Mouse (Mus musculus): Measurements from ENCODE around the gene Cacna1c. TPM values are rescaled to one million over a fixed set of nuclear protein-coding genes. Genes with fewer than 3 reads are reported as not detected.

Gene Cacna1c
- total and polyA plus RNA-seq, 2 experiments from 2014 or later, result 4.2 to 43.3 TPM

- no peak overlapping the region for H3K4me3 ChIP-seq (ENCODE audit: low read depth, low read length)
- no peak for ATAC-seq
- 94% methylated on average over 1 of the region's 1 CpGs for WGBS
- no peak for DNase-seq
- H3K27me3 ChIP-seq (ENCODE audit: insufficient read depth, low read length), result no peaks in the 10 kb centered on the region
- no peak for TF ChIP-seq CTCF (IDR thresholded peaks at IDR 0.05; ENCODE audit: low read depth)
- H3K36me3 ChIP-seq (ENCODE audit: insufficient read depth), result no peaks in the 10 kb centered on the region
- no peak overlapping the region for H3K27ac ChIP-seq (ENCODE audit: low read depth, low read length)
- no peaks in the 10 kb centered on the region for H3K9me3 ChIP-seq (ENCODE audit: low read length)
- no peak overlapping the region for H3K4me2 ChIP-seq (ENCODE audit: low read depth)
- H3K9ac ChIP-seq, result no peak overlapping the region
- no peaks in the 10 kb centered on the region for H3K4me1 ChIP-seq (ENCODE audit: insufficient read depth)
Observed at GRCm38 (mm10) chr6:119128076-119128475, 68.1 kb downstream of the Cacna1c start.

GRCm38 (mm10) chr6:119126991-119127390 lies 69.2 kb downstream of the Cacna1c start:
- Histone ChIP-seq H3K4me3 (ENCODE audit: low read depth, low read length) (no peak overlapping the region), H3K27me3 (ENCODE audit: insufficient read depth, low read length) (no peaks in the 10 kb centered on the region), H3K9ac (no peak overlapping the region), H3K4me1 (ENCODE audit: insufficient read depth) (no peaks in the 10 kb centered on the region), H3K27ac (ENCODE audit: low read depth, low read length) (no peak overlapping the region), H3K36me3 (ENCODE audit: insufficient read depth) (no peaks in the 10 kb centered on the region), H3K9me3 (ENCODE audit: low read length) (no peaks in the 10 kb centered on the region), H3K4me2 (ENCODE audit: low read depth) (no peak overlapping the region)
- no peak for TF ChIP-seq CTCF (IDR thresholded peaks at IDR 0.05; ENCODE audit: low read depth)
- 84% methylated on average over 3 of the region's 3 CpGs for WGBS
- no peak for DNase-seq
- no peak for ATAC-seq

DNA sequence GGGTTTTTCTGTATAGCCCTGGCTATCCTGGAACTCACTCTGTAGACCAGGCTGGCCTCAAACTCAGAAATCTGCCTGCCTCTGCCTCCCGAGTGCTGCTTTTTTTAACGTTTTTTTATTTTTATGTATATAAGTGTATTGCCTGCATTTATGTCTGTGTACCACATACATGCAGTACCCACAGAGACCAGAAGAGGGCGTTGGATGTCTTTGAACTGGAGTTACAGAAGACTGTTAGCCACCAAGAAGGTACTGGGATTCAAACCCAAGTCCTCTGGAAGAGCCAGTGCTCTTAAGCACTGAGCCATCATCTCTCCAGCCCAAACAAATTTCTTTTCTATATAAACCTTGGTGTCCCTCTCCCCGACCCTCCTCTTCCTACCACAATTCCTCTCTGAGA lies 77.8 kb downstream of the Cacna1c start:
- WGBS, result 62% methylated on average over 4 of the region's 4 CpGs

DNA sequence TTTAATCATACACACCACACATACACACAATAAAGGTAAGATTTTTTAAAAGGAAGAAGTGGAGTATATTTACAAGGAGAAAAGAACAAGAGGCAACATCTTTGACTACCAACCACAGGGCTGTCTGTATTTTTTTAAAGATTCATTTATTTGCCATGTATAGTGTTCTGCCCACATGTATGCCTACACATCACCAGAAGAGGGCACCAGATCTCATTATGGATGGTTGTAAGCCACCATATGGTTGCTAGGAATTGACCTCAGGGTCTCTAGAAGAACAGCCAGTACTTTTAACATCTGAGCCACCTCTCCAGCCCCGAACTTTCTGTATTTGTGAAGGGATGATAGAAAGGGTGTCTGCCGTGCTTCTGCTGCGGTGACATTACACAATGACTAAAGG lies 79.9 kb downstream of the Cacna1c start:
- Histone ChIP-seq H3K9me3 (ENCODE audit: low read length) (no peaks in the 10 kb centered on the region), H3K4me3 (ENCODE audit: low read depth, low read length) (no peak overlapping the region), H3K27ac (ENCODE audit: low read depth, low read length) (no peak overlapping the region), H3K36me3 (ENCODE audit: insufficient read depth) (no peaks in the 10 kb centered on the region), H3K9ac (no peak overlapping the region), H3K27me3 (ENCODE audit: insufficient read depth, low read length) (no peaks in the 10 kb centered on the region), H3K4me2 (ENCODE audit: low read depth) (no peak overlapping the region), H3K4me1 (ENCODE audit: insufficient read depth) (no peaks in the 10 kb centered on the region)
- DNase-seq (no peak), ATAC-seq (no peak)
- TF ChIP-seq CTCF (IDR thresholded peaks at IDR 0.05; ENCODE audit: low read depth), result peak; percentile 19; the same call in 1 of the 2 replicates
- 88% methylated on average over 3 of the region's 3 CpGs for WGBS

More for the DNA sequence above, 77.8 kb downstream of the Cacna1c start:
- no peak overlapping the region for H3K4me3 ChIP-seq (ENCODE audit: low read depth, low read length)
- TF ChIP-seq CTCF (IDR thresholded peaks at IDR 0.05; ENCODE audit: low read depth), result 0 out of 2 replicates have a peak, but pooled peaks have one; percentile 2
- no peaks in the 10 kb centered on the region for H3K27me3 ChIP-seq (ENCODE audit: insufficient read depth, low read length)
- no peak for ATAC-seq
- H3K36me3 ChIP-seq (ENCODE audit: insufficient read depth), result no peaks in the 10 kb centered on the region
- H3K27ac ChIP-seq (ENCODE audit: low read depth, low read length), result no peak overlapping the region
- H3K9me3 ChIP-seq (ENCODE audit: low read length), result no peaks in the 10 kb centered on the region
- DNase-seq, result no peak
- no peak overlapping the region for H3K9ac ChIP-seq
- H3K4me2 ChIP-seq (ENCODE audit: low read depth), result no peak overlapping the region
- H3K4me1 ChIP-seq (ENCODE audit: insufficient read depth), result no peaks in the 10 kb centered on the region

- DNase-seq, result no peak
- 89% methylated on average over 4 of the region's 4 CpGs for WGBS
- no peaks in the 10 kb centered on the region for H3K9me3 ChIP-seq (ENCODE audit: low read length)
- H3K9ac ChIP-seq, result no peak overlapping the region
- H3K36me3 ChIP-seq (ENCODE audit: insufficient read depth), result no peaks in the 10 kb centered on the region
- no peak overlapping the region for H3K4me2 ChIP-seq (ENCODE audit: low read depth)
- H3K4me1 ChIP-seq (ENCODE audit: insufficient read depth), result no peaks in the 10 kb centered on the region; the same call in 1 of the 2 replicates
- no peak for TF ChIP-seq CTCF (IDR thresholded peaks at IDR 0.05; ENCODE audit: low read depth)
- no peak overlapping the region for H3K27ac ChIP-seq (ENCODE audit: low read depth, low read length)
- H3K4me3 ChIP-seq (ENCODE audit: low read depth, low read length), result no peak overlapping the region
- ATAC-seq, result no peak
- H3K27me3 ChIP-seq (ENCODE audit: insufficient read depth, low read length), result no peaks in the 10 kb centered on the region
Observed at GRCm38 (mm10) chr6:119113362-119113761, 82.9 kb downstream of the Cacna1c start.

DNA sequence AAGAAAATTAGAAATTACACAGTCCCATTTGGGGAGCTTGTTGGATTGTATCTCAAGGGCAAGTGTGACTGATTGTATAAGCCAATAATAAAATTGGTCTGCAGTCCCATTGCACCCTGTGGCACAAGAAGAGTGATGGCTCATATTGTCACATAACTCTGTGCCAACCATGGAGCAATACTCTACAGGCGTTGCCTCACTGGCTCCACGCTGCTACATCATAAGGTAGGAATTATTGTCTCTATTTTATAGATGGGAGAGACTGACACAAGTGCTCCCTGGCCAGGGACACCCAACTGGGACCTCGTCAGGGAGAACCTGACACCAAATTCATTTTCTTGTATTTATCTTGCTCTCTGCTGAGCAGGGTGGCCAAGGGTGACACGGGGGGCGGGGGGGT lies 85.8 kb downstream of the Cacna1c start:
- Histone ChIP-seq H3K4me2 (ENCODE audit: low read depth) (no peak overlapping the region), H3K36me3 (ENCODE audit: insufficient read depth) (no peaks in the 10 kb centered on the region), H3K27ac (ENCODE audit: low read depth, low read length) (no peak overlapping the region), H3K4me1 (ENCODE audit: insufficient read depth) (peaks cover 14% of the 10 kb centered on the region), H3K9me3 (ENCODE audit: low read length) (no peaks in the 10 kb centered on the region), H3K4me3 (ENCODE audit: low read depth, low read length) (no peak overlapping the region), H3K27me3 (ENCODE audit: insufficient read depth, low read length) (no peaks in the 10 kb centered on the region), H3K9ac (no peak overlapping the region)
- no peak for ATAC-seq
- no peak for TF ChIP-seq CTCF (IDR thresholded peaks at IDR 0.05; ENCODE audit: low read depth)
- DNase-seq, result no peak
- 88% methylated on average over 5 of the region's 5 CpGs for WGBS

DNA sequence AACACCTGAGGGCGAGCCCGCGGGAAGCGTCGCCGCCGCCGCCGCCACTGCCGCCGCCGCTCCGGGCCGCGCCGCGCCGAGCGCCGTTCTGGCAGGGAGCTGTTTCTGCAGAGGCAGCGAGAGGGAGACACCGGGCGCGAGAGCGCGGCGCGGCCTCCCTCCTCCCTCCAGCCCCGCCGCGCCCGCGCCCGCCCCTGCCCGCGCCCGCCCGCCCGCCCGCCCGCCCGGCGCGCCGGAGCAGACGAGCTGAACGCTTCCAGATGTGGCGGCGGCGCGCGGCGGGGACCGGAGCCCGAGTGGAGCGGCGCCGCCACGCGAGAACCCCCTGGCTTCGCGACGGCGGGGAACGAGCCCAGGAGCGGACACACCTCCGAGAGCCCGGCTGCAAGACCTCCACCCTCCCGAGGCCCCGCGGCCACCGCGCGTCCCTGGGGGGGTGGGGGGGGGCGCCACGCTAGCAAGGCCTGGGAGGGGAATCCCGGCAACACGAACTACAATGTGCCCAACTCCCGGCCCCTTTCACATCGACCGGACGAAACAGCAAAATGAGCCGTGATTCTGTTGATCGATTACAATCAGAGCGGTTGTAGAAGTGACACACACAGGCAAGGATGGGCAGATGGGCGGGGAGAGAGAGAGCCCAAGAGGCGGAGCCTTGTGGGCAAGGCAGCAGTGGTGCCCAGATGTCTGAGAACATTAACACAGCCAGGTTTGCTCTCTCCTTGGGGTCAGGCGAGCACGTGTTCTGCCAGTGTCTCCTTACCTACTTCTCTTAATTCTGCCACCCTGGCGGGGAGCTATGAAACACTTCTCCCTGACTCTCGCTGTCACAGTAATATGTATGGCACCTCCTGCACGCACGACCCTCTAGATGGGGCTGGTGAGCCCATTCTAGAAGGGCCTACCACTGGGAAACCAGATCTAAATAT lies 87.5 kb downstream of the Cacna1c start:
- peak overlapping the region; percentile 81 for H3K4me2 ChIP-seq (ENCODE audit: low read depth)
- TF ChIP-seq CTCF (IDR thresholded peaks at IDR 0.05; ENCODE audit: low read depth), result peak; percentile 86
- DNase-seq, result peak; percentile 91
- peak overlapping the region; percentile 76 for H3K4me3 ChIP-seq (ENCODE audit: low read depth, low read length)
- H3K9me3 ChIP-seq (ENCODE audit: low read length), result no peaks in the 10 kb centered on the region
- no peaks in the 10 kb centered on the region for H3K36me3 ChIP-seq (ENCODE audit: insufficient read depth)
- H3K4me1 ChIP-seq (ENCODE audit: insufficient read depth), result peaks cover 27% of the 10 kb centered on the region
- H3K27ac ChIP-seq (ENCODE audit: low read depth, low read length), result peak overlapping the region; percentile 96
- H3K27me3 ChIP-seq (ENCODE audit: insufficient read depth, low read length), result no peaks in the 10 kb centered on the region
- WGBS, result 3% methylated on average over 53 of the region's 93 CpGs
- peak overlapping the region; percentile 88 for H3K9ac ChIP-seq
- peak; percentile 89 for ATAC-seq

Measured in forebrain, postnatal 0 days (tissue).